Mouse (Mus musculus) erythroblast, embryonic 14.5 days (primary cell): Measurements from ENCODE around the gene Crmp1.

ENCODE experiments used
- GATA1 ChIP-seq: IDR thresholded peaks from 2 replicates; pipeline ENCODE4 v1.6.1; 2012; ENCODE audit warnings: low read length, inconsistent platforms, mixed read lengths
- TAL1 ChIP-seq: IDR thresholded peaks from 3 replicates; pipeline ENCODE4 v1.6.1; 2012; ENCODE audit warnings: low read length, inconsistent platforms, mixed read lengths

- TF ChIP-seq GATA1 (no peak), TAL1 (no peak)
Measured at GRCm38 (mm10) chr5:37196196-37196595, 45.5 kb upstream of the Crmp1 start.
